Mouse (Mus musculus): ENCODE data around the gene Dthd1.

Gene Dthd1

DNA sequence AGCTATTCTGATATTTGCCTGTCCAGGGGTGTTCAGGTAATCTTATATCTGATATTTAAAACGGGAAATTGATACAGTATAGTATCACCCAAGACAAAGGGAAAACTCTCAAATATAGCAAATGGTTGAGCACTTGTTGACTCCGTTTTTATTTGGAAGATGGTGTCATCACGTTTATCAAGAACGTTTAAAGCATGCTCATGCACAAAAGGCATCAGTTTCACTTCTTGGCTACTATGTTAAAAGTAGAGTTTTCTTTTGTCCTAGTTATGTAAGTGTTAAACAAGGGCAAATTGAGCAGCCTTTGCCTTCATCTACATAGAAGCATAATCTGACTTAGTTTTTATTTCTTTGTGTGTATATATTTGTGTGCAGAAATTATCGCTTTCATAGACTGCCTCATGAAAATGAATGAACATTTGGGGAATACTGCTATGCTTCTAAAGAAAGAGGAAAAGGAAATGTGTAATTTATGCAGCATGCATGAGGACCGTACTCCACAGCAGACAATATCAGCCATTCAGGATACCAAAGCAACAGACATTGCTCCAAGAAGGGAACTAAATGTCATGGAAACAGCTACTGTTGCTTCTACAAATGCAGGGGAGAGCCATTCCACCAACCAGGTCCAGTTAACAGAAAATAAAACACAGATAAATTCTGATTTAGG is at the start of gene Dthd1:
Gene Dthd1 (plus strand): TSS at position 422 of the 670 bp plus-strand sequence.
- no peak for DNase-seq (ENCODE audit: extremely low read depth, low read depth, low spot score)

DNA sequence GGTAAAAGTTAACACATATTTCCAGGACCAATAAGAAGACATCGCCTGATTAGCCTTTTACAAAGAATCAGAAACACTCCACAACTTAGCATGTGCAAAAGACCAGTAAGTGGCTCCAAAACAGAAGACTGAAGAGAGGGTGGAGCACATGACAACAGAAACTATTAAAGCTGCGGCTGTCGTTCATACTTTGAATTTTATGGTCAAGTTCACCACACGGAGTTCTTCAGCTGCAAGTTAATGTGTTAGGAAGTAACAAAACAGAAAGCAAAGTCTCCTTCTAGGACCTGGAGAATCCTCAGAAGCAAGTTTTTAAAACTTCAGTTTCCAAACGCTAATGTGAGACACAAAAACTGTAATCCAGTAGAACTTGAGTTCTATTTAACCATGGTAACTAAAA is 49.5 kb upstream of the Dthd1 start:
- DNase-seq (ENCODE audit: extremely low read depth, low read depth, low spot score) = no peak

DNA sequence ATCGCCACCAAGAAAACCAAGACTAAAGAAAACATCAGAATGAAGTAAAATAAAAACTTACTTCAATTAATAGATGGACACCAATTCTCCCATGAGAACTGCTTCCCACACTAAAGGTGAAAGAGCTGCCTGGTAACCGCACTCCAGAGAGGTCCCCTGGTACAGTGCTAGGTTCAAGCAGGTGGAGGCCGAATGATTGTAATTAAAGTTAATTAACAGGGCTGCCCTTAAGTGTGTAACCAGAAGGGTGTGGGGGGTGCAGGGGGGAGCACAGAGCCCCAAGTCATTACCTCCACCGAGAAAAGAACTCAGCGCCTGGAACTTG is 48.2 kb upstream of the Dthd1 start:
- DNase-seq (ENCODE audit: extremely low read depth, low read depth, low spot score) = no peak

DNA sequence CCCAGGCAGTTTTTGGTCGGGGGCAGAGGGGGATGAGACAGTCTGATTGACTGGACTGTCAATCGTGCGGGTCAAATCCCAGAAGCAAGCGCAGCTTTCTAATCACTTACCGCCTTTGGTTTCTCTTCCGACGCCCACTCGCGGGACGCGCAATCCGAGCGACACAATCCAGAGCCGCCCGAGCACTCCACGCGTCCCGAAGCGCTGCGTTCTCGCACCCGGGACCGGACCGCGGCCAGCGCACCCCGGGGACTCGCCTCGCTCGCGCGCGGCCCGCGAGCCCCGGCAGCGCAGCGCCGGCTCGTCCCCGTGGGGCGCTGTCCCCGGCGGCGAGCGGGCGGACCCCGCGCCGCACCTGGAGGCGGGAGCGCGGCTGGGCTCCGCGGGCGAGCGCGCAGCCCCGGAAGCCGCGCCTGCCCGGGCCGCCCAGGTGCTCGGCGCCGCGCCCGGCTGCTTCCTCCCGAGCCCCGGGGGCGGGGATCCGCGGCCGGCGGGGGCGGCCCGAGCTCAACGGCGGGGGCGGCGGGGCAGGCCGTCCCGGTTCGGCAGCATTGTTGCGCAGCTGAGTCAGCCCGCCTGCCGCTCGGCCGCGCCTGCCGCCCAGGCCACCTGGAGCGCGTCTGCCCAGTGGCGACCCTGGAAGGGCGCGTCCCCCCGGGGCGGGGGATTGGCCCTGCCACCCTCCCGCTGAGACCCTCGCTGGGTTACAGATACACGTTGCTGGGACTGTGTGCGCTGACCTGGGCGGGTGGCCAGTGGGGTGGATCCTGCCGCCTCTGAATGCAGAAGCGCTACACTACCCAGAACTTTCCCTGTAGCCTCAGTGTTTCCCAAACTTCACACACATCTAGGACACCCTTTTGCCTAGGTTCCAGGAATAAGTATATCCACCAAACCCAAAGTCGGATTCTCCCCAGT is 47.6 kb upstream of the Dthd1 start, which contains the start of gene Arap2:
Gene Arap2 (minus strand): TSS at position 376 of the 918 bp plus-strand sequence.
- no peak for DNase-seq (ENCODE audit: extremely low read depth, low read depth, low spot score)

DNA sequence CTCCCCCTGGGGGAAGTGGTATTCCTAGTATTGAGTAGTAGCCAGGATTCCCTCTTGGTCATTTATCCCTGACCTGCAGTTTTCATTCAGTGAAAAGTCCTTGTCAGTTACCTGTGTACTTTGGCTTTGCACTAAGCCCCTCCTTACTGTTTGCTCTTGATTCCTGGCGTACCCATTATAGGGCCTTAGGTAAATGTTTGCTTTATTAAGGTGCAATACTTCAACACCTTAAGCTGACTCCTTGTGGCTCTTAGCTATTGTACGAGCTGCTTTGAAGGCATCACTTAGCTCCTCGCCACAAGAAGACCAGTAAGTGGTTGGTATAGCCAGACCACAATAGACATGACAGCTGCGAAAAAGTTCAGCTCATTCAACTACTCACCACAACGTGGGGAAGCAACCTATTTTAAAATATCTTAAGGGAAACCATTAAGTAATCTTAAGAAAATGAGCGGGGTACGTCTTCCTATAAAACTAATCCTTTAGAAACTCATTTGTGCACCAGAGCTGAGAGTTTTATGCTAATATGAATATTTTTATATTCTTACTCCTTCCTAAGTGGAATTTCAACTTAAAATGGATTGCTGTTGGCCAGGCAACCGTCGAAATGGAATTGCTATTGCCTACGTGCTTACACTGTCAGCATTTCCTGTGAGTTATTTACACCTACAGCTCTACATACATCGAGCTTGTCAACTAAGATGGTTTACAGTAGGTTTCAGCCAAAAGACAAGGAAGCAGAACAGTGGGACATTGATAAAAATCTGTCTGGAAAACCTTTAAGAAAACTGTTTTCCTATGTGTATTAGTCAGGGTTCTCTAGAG is 41.6 kb upstream of the Dthd1 start:
- DNase-seq (ENCODE audit: extremely low read depth, low read depth, low spot score) = no peak

DNA sequence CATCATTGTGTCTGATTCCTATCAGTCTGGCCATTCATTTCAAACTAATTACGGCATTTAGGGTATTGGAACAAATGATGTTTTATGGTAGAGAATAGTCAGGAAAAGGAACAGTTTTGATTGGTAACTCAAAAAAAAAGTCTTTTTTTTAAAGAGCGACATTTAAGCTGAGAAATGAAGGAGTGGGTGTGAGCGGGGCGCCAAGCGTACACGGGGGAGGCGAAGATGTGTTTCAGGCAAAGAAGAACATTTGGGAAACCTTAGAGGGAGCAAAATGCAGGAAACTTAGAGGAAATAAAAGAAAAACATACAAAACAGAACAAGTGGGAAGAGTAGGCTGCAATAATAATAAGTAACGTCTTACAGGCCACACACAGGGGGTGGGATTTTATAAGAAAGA is 35.8 kb upstream of the Dthd1 start:
- no peak for DNase-seq (ENCODE audit: extremely low read depth, low read depth, low spot score)

DNA sequence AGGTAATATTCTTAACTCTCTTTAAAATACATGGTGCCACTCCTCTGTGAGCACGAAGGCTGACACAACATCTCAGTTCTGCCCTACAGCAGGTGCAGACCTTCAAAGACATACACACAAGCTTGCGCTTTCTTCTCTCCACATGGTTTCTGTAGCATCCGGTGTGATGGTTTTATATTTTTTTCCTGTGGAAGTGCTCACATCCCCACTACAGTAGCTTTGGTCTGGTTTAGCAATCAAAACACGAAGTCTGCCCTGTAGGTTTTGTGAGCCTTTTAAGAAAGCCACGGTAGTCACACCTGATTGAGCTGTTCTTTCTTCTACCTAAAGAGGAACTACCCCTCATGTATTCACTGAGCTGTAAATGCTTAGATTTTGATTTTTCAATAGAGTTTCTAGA is 34.9 kb upstream of the Dthd1 start:
- no peak for DNase-seq (ENCODE audit: extremely low read depth, low read depth, low spot score)

DNA sequence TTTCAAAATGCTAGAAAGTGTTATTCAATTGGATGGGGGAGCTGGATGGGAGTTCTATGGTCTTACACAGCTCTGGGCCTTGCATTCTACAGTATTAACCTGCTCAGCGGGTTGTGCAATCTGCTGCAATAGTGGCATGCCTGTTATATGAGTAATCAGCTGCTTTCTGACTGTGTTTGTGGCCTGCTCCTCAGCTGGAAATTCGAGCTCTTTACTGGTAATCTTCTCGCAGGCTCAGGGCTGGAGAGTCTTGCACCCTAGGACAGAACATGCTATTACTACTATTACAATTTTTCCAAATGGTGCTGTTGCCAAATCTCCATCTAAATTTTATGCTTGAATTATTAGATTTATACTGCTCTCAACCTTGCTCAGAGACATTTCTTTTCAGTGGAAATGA is 26.8 kb upstream of the Dthd1 start:
- DNase-seq (ENCODE audit: extremely low read depth, low read depth, low spot score) = no peak

DNA sequence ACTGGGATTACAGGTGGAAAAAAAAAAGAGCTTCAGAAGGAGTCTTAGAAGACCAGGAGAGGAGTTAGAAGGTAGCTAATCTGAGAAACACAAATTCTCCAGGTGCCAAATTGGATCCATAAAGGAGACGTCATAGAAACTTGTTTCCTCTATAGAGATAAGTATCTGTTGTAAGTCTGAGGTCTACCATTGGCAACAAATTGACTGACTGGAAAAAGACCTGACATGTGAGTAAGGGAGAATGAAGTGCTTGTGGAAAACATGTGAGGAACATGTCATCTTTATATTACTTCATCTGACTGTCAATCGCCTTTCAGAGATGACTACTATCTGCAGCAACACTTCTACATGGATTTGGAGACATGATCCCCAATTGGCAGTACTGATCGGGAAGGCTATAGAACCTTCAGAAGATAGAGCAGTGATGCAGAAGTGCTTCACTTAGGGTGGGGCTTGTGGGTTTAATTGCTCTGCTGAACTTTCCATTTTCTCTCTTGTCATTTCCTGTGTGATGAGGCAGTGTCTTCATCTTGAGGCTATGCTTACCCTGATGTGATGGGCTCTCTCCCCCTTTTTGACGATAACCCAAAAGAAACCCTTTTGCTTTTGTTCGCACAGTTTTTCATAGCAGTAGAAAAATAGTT is 22.6 kb upstream of the Dthd1 start:
- no peak for DNase-seq (ENCODE audit: extremely low read depth, low read depth, low spot score)

DNA sequence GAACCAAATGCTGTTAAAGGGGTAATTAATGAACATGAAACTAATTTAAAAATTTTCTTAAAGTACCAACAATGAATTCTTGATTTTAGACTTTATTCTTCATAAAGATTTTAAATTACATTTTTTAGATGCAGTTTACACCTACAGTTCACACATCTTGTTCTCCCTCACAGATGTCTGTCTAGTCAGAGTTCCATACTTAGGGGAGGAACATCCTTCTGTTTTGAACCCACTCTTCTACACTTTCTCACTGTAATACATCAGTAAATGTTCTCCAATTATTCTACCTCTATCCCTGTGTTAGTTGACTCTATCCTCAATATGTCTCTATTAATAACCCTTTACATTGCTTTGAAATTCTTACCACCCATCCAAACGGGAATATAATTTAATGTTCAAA is 20.8 kb upstream of the Dthd1 start:
- DNase-seq (ENCODE audit: extremely low read depth, low read depth, low spot score) = no peak

DNA sequence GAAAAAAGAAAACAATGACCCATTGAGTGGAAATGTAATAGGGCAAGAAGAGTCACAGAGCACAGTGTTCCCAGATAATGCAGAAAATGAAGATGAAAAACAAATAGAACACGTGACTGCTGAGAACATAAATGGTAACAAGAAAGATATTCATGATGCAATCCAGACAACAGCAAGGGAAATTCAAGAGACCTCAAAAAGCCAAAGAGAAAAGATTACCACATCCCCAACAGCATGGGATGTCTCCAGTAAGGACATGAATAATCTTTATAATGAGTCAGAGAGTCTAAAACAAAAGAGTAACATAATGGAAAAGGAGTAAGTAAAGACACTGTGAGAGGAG is 420 bp downstream of the Dthd1 start:
- DNase-seq (ENCODE audit: extremely low read depth, low read depth, low spot score) = no peak

DNA sequence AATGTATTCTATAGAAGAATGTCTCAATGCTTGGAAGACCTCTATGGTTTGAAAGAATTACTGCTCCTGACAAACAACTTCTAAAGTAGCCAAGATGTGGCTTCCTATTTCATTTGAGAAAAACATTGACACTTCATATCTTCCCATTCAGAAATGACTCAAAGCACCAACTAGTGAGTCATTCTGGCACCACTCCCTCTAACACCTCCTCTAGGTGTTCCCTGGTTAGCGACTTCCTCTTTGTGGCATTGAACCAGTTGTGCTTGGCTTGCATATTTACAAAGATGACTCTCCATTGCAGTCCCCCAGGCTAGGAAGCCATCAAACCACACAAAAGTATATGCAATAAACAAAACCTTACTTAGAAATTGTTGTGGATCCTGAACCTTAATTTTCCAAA is 2.1 kb downstream of the Dthd1 start:
- DNase-seq (ENCODE audit: extremely low read depth, low read depth, low spot score) = no peak

DNA sequence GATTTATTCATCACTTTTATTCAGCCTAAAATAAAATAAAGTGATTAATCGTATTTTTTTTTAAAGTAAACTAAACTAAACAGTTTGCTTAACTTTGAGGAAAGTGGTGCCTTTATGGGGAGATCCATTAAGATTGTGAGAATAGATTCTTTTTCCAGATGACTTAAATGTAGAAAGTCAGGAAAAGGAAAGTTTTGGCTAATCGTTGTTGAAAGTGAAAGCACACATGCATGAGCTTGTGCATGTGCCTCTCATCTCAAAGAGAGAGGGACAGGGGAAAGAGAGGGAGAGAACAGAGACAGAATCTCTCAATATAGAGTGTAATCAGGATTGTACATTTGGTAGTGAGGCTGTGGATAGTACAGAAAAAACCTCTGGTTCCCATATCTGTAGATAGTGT is 5.9 kb downstream of the Dthd1 start:
- no peak for DNase-seq (ENCODE audit: extremely low read depth, low read depth, low spot score)

DNA sequence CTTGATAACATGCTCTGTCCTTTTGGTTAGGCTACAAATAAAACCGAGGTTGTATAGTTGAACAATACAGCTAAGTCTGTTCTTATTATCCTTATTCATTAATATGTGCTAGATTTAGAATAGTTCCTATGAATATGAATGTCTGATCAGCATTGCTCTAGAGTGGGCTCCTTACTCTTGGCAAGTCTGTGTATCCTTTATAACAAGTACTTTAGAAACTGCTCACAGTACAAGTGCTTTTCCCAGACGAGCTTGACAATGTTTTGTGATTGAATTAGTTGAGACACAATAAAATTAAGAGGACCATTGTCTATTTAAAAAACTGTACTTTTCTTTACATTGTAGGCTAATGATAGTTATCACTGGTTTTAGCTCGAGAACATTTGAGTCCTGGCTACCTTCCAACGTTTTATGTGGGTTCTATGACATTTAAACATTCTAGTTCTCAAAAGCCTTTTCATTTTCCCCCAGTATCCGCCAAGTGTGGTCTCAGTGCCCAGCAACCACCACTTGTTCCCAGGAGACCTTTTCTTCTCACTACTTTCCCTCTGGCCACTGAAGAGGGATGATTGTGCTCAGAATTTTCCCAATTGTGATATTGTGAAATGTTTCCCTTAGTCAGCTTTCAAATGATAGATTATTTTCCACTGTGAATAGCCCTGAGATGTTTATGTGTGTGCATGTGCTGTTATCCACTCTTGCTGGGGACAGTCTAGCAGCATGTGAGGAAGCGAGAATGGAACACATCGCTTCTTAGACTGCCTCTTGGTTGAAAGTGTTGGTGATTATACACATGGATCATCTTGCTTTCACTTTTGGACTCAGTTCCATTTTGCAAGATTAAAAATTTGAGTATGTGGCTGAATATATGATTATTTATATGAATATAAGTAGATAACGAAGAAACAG is 7.0 kb downstream of the Dthd1 start:
- no peak for DNase-seq (ENCODE audit: extremely low read depth, low read depth, low spot score)

DNA sequence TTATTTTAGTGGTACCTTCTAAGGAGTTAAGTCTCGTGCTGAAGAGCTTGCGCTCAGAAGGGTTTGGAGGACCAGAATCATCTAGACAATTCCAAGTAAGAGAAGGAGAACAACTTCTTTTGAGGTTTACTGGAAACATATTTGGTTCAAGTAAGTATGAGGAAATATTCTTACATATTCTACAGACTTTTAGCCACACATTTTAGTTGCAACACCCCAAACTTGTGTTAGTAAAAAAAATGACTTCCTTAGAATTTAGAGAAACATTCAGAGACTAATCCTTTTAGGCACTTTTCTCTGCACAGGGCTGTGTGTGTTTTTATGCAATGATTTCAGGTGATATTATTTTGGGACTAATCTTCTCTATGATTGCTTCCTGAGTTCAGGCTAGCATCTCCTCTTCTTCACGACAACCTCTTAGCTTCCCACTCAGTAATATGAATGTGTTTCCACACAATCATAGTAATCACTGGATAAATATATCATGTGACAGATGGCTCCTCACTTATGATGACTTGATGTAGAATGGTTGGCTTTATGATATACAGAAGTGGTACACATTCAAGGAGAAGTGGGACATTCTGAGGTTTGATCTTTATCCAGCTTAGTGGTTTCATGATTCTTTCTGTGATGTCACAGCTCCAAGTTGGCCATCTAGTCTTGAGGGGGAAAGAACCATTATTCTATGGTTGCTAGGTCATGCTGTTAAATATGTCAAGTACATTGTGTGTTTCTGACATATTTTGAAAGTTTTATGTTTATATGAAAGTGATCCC is 29.5 kb downstream of the Dthd1 start:
- DNase-seq (ENCODE audit: extremely low read depth, low read depth, low spot score) = no peak

DNA sequence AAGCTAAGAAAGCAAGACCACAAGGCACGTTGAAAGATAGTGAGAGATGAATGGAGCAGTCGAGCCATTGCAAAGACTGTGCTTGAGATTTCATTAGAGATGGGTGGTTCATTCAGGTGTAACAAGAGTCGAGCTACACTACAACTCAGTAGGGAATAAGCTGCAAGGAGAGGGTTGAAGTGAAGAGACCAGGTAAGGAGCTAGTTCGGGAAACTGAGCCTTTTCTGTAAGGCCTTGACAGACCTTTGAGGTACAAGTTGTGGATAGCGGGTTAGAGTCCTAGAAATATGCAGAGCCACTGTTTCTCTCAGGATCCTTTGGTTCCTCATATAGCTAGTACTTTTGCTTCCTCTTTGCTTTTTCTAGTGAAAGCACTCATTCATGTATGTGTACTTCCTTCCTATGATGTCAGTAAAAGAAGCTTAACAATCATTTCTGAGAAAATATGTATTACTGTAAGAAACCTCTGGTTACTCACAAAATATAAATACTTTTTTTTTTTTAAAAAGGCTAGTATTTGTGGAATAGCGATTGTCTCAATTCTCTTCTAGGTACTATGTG is 33.0 kb downstream of the Dthd1 start:
- no peak for DNase-seq (ENCODE audit: extremely low read depth, low read depth, low spot score)

DNA sequence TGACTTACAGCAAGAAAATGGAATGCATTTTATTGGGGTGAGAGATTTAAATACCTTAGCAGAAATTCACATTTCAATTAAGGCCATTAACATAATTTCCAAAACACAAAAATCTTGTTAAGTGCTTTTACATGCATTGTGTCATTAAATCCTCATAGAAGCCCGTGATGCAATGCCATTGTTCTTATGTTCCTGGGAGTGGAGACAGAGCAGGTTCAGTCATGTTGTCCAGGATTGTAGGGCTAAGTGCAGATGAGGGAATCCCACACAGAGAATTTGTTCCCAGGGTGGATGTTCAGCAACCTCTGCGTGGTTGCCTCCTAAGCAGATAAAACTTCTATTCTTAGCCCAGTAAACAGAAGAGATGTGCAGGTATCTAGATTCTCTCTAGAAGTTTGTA is 37.7 kb downstream of the Dthd1 start:
- DNase-seq (ENCODE audit: extremely low read depth, low read depth, low spot score) = peak; percentile 93

DNA sequence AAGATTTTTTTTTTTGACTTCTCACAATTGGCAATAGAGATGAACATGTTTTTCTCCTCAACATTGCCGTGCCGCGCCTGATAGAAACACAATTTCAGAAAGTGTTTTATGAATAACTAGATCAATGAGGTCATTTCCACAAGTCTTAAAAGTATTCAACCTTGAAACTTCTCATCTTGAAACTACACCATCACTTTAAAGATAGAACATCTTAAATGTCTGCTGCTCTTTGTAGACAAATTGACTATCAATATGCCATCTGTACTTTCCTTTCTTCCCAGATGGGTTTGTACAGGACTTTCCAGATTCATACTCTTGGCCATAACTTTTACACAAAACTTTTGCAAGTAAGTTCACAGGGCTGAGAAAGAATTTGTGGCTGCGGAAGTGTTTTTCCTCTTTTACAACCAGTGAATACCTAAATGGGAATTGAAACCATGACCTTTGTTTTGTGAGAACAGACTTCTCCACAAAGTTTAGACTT is 40.8 kb downstream of the Dthd1 start:
- no peak for DNase-seq (ENCODE audit: extremely low read depth, low read depth, low spot score)

DNA sequence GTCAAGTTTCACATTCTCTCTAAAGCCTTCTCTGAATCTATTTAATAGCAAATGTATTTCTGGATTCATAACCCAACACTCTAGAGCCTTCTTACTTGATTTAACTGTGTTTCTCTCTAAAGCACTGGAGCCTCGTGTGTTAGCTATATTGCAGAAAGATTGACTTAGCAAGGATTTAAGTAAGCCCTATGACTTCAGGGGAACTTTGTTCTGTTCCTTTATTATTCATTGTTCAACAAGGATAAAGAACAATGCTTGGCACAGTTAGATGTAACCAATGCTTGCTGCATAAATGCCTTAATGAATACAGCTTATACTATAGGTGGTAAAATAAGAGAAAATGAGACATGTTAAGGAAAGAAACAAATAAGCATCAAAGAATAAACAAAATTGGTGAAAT is 43.9 kb downstream of the Dthd1 start:
- peak; percentile 74 for DNase-seq (ENCODE audit: extremely low read depth, low read depth, low spot score)
